Mouse (Mus musculus) liver, embryonic 14.5 days (tissue): ENCODE data around the gene Taldo1.

Source experiments
- CTCF ChIP-seq: IDR thresholded peaks from 2 replicates; pipeline ENCODE4 v1.5.1; 2016; ENCODE audit warnings: antibody characterized with exemption, low read depth, control low read depth
- EP300 ChIP-seq: IDR thresholded peaks from 2 replicates; pipeline ENCODE4 v1.6.1; 2016; ENCODE audit warnings: antibody characterized with exemption, low read depth

DNA sequence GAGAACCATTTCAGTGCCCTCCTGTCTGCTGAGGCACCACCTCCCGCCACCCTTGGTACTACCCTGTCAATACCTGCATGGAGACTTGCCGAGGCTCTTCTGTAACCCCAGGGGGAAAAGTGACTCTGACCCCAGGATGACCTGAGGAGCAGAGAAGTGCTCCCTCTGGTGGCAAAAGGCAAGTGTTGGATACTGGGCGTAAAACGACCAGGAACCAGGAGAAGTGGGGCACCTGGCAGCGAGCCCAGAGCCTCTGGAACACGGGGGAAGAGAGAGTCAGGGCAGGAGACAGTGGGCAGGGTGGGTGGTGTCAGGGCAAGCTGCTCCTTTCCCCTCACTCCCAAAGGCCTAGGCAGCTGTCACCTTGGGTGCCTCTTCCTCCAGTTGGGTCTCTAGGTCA, 48.6 kb downstream of the Taldo1 start:
- TF ChIP-seq CTCF = peak; percentile 88
- TF ChIP-seq EP300 = no peak
